Comparison of ENCODE assay signal across 8 mouse cellular contexts in the genomic region with DNA sequence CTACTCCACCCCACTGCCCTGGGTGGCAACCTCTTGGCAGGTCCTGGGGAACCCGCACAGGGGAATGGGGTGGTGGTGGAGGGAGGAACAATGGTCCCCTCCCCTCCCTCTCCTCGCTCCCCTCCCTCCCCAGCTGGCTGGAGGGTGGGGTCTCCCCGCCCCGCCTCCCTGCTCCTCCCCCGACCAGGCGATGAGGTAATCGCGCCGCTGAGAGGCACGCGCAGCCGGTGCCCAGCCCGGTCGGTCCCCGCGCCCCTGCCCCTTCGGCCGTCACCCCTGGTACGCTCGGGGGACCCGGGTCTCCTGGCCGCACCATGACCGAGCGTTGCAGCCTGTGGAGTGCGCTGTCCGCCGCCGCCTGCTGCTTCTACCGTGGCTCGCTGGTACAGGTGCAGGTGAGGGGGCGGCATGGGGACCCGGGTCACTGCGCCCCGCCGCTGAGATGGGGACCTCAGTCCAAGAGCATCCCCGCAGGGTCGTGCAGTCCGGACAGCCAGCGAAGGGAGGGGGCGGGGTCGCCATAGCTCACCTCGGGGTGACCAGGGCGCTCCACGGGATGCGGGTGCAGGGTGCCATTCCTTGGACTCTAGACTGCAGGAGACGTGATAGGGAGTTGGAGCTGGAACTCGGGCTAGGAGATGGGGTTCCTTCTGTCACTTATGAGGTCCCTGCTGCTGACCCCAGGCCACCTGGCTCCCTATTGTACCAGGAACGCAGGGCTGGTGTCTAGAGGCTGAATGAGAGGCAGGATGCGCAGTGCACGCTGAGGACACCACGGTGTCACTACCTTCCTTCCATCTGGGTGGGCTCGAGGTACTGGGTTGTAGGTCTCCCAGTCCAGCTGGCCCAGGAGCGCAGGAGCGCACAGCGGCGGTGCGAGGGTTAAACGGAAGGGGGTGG. TPM values are rescaled to one million over a fixed set of nuclear protein-coding genes. Genes with fewer than 3 reads are reported as not detected.
A peak's percentile ranks its signal among the peaks of the same experiment; 100 is the strongest.
DNase-seq lines count a peak whose midpoint lies in the region; ATAC-seq lines count a peak whose summit lies in the region.

No protein-coding gene starts in this region.

- peaks cover 36% of the 10 kb centered on the region for H3K4me1 ChIP-seq in forebrain, embryonic 12.5 days
- peaks cover 19% of the 10 kb centered on the region for H3K4me1 ChIP-seq in hindbrain, embryonic 16.5 days (ENCODE audit: control insufficient read depth, insufficient read depth, low read depth, low read length)
- peaks cover 13% of the 10 kb centered on the region for H3K4me1 ChIP-seq in liver, embryonic 13.5 days (replicated peaks)
- H3K4me1 ChIP-seq in neural tube, embryonic 12.5 days = peaks cover 21% of the 10 kb centered on the region

- H3K27me3 ChIP-seq in forebrain, embryonic 12.5 days = peaks cover 16% of the 10 kb centered on the region; the same call in 1 of the 2 replicates
- no peaks in the 10 kb centered on the region for H3K27me3 ChIP-seq in hindbrain, embryonic 16.5 days (replicated peaks; ENCODE audit: control insufficient read depth, insufficient read depth, low read length)
- H3K27me3 ChIP-seq in liver, embryonic 13.5 days = peaks cover 28% of the 10 kb centered on the region
- H3K27me3 ChIP-seq in neural tube, embryonic 12.5 days (replicated peaks) = 0 out of 2 replicates have a peak, but pooled peaks cover 3% of the 10 kb centered on the region

- WGBS in forebrain, embryonic 12.5 days = under 1% methylated on average over 53 of the region's 58 CpGs
- WGBS in hindbrain, embryonic 16.5 days = under 1% methylated on average over 56 of the region's 58 CpGs
- 33% methylated on average over 56 of the region's 58 CpGs for WGBS in liver, embryonic 13.5 days (ENCODE audit: insufficient replicate concordance)
- 2% methylated on average over 54 of the region's 58 CpGs for WGBS in neural tube, embryonic 12.5 days

- no peaks in the 10 kb centered on the region for H3K9me3 ChIP-seq in forebrain, embryonic 12.5 days
- no peaks in the 10 kb centered on the region for H3K9me3 ChIP-seq in hindbrain, embryonic 16.5 days (ENCODE audit: control insufficient read depth, low read length)
- no peaks in the 10 kb centered on the region for H3K9me3 ChIP-seq in liver, embryonic 13.5 days (replicated peaks)
- no peaks in the 10 kb centered on the region for H3K9me3 ChIP-seq in neural tube, embryonic 12.5 days

- H3K27ac ChIP-seq in forebrain, embryonic 12.5 days = peak overlapping the region; percentile 88
- peak overlapping the region; percentile 86 for H3K27ac ChIP-seq in hindbrain, embryonic 16.5 days (ENCODE audit: low read depth, low read length)
- no peak overlapping the region for H3K27ac ChIP-seq in liver, embryonic 13.5 days
- H3K27ac ChIP-seq in neural tube, embryonic 12.5 days = peak overlapping the region; percentile 83

- H3K4me3 ChIP-seq in forebrain, embryonic 12.5 days (replicated peaks) = peak overlapping the region; percentile 68
- peak overlapping the region; percentile 81 for H3K4me3 ChIP-seq in hindbrain, embryonic 16.5 days (ENCODE audit: low read length)
- H3K4me3 ChIP-seq in liver, embryonic 13.5 days (replicated peaks) = peak overlapping the region; percentile 40
- H3K4me3 ChIP-seq in neural tube, embryonic 12.5 days = peak overlapping the region; percentile 79

- peak overlapping the region; percentile 96 for H3K4me2 ChIP-seq in forebrain, embryonic 12.5 days
- H3K4me2 ChIP-seq in hindbrain, embryonic 16.5 days (ENCODE audit: low read length) = peak overlapping the region; percentile 64
- peak overlapping the region; percentile 61 for H3K4me2 ChIP-seq in liver, embryonic 13.5 days
- peak overlapping the region; percentile 97 for H3K4me2 ChIP-seq in neural tube, embryonic 12.5 days (replicated peaks)

- peaks cover 19% of the 10 kb centered on the region for H3K36me3 ChIP-seq in forebrain, embryonic 12.5 days (replicated peaks)
- H3K36me3 ChIP-seq in hindbrain, embryonic 16.5 days (ENCODE audit: control insufficient read depth, insufficient read depth, low read length) = peaks cover 13% of the 10 kb centered on the region
- H3K36me3 ChIP-seq in liver, embryonic 13.5 days = no peaks in the 10 kb centered on the region
- peaks cover 24% of the 10 kb centered on the region for H3K36me3 ChIP-seq in neural tube, embryonic 12.5 days

- ATAC-seq in forebrain, embryonic 12.5 days (ENCODE audit: low FRiP score) = peak; percentile 66
- peak; percentile 58 for ATAC-seq in hindbrain, embryonic 16.5 days
- ATAC-seq in liver, embryonic 13.5 days (ENCODE audit: low read depth) = 0 out of 2 replicates have a peak, but pooled peaks have one; percentile 32
- peak; percentile 61 for ATAC-seq in neural tube, embryonic 12.5 days (ENCODE audit: low FRiP score, low read depth)
- no peak for ATAC-seq in erythroid progenitor cell, adult 5-6 weeks (replicated peaks; ENCODE audit: low FRiP score, poor library complexity, severe bottlenecking)

- peak overlapping the region; percentile 77 for H3K9ac ChIP-seq in forebrain, embryonic 12.5 days
- H3K9ac ChIP-seq in hindbrain, embryonic 16.5 days (ENCODE audit: low read depth, low read length) = peak overlapping the region; percentile 90
- H3K9ac ChIP-seq in liver, embryonic 13.5 days = no peak overlapping the region
- H3K9ac ChIP-seq in neural tube, embryonic 12.5 days = peak overlapping the region; percentile 83

- peak; percentile 62 for DNase-seq in R1 (ENCODE audit: low read depth, low spot score)
- DNase-seq in brain, embryonic 18.5 days (ENCODE audit: low read depth, low spot score) = peak; percentile 54
- DNase-seq in liver, embryonic 13.5 days = no peak
- no peak for DNase-seq in gastrocnemius, postnatal 25 days

RNA-seq across cellular contexts. Expression of gene 6330409D20Rik, which starts 0.7 kb away (rescaled TPM):
- 1.9 and 2.1 TPM in 2 replicates for polyA plus RNA-seq in forebrain, embryonic 12.5 days (2016; fragmentation: Nextera tagmentation; extraction: Ambion mirVana)
- 2.6 and 3.4 TPM in 2 replicates for polyA plus RNA-seq in hindbrain, embryonic 16.5 days (2015; fragmentation: Nextera tagmentation; extraction: Ambion mirVana)
- polyA plus RNA-seq in liver, embryonic 13.5 days (2015; fragmentation: Nextera tagmentation; extraction: Ambion mirVana) = 0.15 TPM in 1 of 2 replicates, not detected in the other
- polyA plus RNA-seq in neural tube, embryonic 12.5 days (2016; fragmentation: Nextera tagmentation; extraction: Ambion mirVana) = 2.1 and 3.1 TPM in 2 replicates
- not detected in 2 replicates for total RNA-seq in erythroid progenitor cell, adult 5-6 weeks (2015; ENCODE audit: low replicate concordance)
- not detected in 2 replicates for total RNA-seq in erythroid progenitor cell, adult 5-6 weeks (2017; ENCODE audit: low replicate concordance)
- total RNA-seq in gastrocnemius, postnatal 25 days (2021) = not detected

RNA-seq across cellular contexts. Expression of gene Tor2a, which starts 15.5 kb away (rescaled TPM):
- 53.3 and 57.0 TPM in 2 replicates for polyA plus RNA-seq in forebrain, embryonic 12.5 days (2016; fragmentation: Nextera tagmentation; extraction: Ambion mirVana)
- polyA plus RNA-seq in hindbrain, embryonic 16.5 days (2015; fragmentation: Nextera tagmentation; extraction: Ambion mirVana) = 50.8 and 56.9 TPM in 2 replicates
- polyA plus RNA-seq in liver, embryonic 13.5 days (2015; fragmentation: Nextera tagmentation; extraction: Ambion mirVana) = 30.1 TPM in 2 replicates
- 55.5 and 56.1 TPM in 2 replicates for polyA plus RNA-seq in neural tube, embryonic 12.5 days (2016; fragmentation: Nextera tagmentation; extraction: Ambion mirVana)
- 2.9 and 4.2 TPM in 2 replicates for total RNA-seq in erythroid progenitor cell, adult 5-6 weeks (2015; ENCODE audit: low replicate concordance)
- 0.91 and 4.5 TPM in 2 replicates for total RNA-seq in erythroid progenitor cell, adult 5-6 weeks (2017; ENCODE audit: low replicate concordance)
- total RNA-seq in gastrocnemius, postnatal 25 days (2021) = 1 to 10 TPM; 4.9 to 5.7 TPM

RNA-seq across cellular contexts. Expression of gene Sh2d3c, which starts 20.7 kb away (rescaled TPM):
- 30.1 and 35.1 TPM in 2 replicates for polyA plus RNA-seq in forebrain, embryonic 12.5 days (2016; fragmentation: Nextera tagmentation; extraction: Ambion mirVana)
- polyA plus RNA-seq in hindbrain, embryonic 16.5 days (2015; fragmentation: Nextera tagmentation; extraction: Ambion mirVana) = 58.5 and 58.6 TPM in 2 replicates
- polyA plus RNA-seq in liver, embryonic 13.5 days (2015; fragmentation: Nextera tagmentation; extraction: Ambion mirVana) = 5.4 and 5.6 TPM in 2 replicates
- 41.8 and 45.1 TPM in 2 replicates for polyA plus RNA-seq in neural tube, embryonic 12.5 days (2016; fragmentation: Nextera tagmentation; extraction: Ambion mirVana)
- total RNA-seq in erythroid progenitor cell, adult 5-6 weeks (2015; ENCODE audit: low replicate concordance) = 8.6 and 10.5 TPM in 2 replicates
- 1.5 and 3.3 TPM in 2 replicates for total RNA-seq in erythroid progenitor cell, adult 5-6 weeks (2017; ENCODE audit: low replicate concordance)
- total RNA-seq in gastrocnemius, postnatal 25 days (2021) = 1 to 10 TPM; 4.2 to 8.4 TPM

RNA-seq across cellular contexts. Expression of gene Cdk9, which starts 28.6 kb away (rescaled TPM):
- polyA plus RNA-seq in forebrain, embryonic 12.5 days (2016; fragmentation: Nextera tagmentation; extraction: Ambion mirVana) = 105 and 110 TPM in 2 replicates
- 63.6 and 69.4 TPM in 2 replicates for polyA plus RNA-seq in hindbrain, embryonic 16.5 days (2015; fragmentation: Nextera tagmentation; extraction: Ambion mirVana)
- 60.4 TPM in 2 replicates for polyA plus RNA-seq in liver, embryonic 13.5 days (2015; fragmentation: Nextera tagmentation; extraction: Ambion mirVana)
- 97.8 and 103 TPM in 2 replicates for polyA plus RNA-seq in neural tube, embryonic 12.5 days (2016; fragmentation: Nextera tagmentation; extraction: Ambion mirVana)
- total RNA-seq in erythroid progenitor cell, adult 5-6 weeks (2015; ENCODE audit: low replicate concordance) = 17.2 and 33.9 TPM in 2 replicates
- 26.2 and 29.3 TPM in 2 replicates for total RNA-seq in erythroid progenitor cell, adult 5-6 weeks (2017; ENCODE audit: low replicate concordance)
- 10 to 100 TPM; 17.2 to 20.0 TPM for total RNA-seq in gastrocnemius, postnatal 25 days (2021)

RNA-seq across cellular contexts. Expression of gene Ttc16, which starts 33.9 kb away (rescaled TPM):
- polyA plus RNA-seq in forebrain, embryonic 12.5 days (2016; fragmentation: Nextera tagmentation; extraction: Ambion mirVana) = 0.46 and 0.67 TPM in 2 replicates
- polyA plus RNA-seq in hindbrain, embryonic 16.5 days (2015; fragmentation: Nextera tagmentation; extraction: Ambion mirVana) = 0.53 and 0.60 TPM in 2 replicates
- 0.07 and 0.13 TPM in 2 replicates for polyA plus RNA-seq in liver, embryonic 13.5 days (2015; fragmentation: Nextera tagmentation; extraction: Ambion mirVana)
- polyA plus RNA-seq in neural tube, embryonic 12.5 days (2016; fragmentation: Nextera tagmentation; extraction: Ambion mirVana) = 0.32 and 1.2 TPM in 2 replicates
- 1.3 TPM in 1 of 2 replicates, not detected in the other for total RNA-seq in erythroid progenitor cell, adult 5-6 weeks (2015; ENCODE audit: low replicate concordance)
- total RNA-seq in erythroid progenitor cell, adult 5-6 weeks (2017; ENCODE audit: low replicate concordance) = not detected in 2 replicates
- not detected for total RNA-seq in gastrocnemius, postnatal 25 days (2021)

Comparison
In these comparisons a context has a peak if more than half of its experiments do, and no peak if none do; other contexts are left out.
1. DNase-seq: peak in R1 (single experiment) and brain, embryonic 18.5 days (single experiment); none in liver, embryonic 13.5 days (single experiment) and gastrocnemius, postnatal 25 days (single experiment).
2. Peak in every context shown above with its lines, with median percentiles within 50 percentile points of each other: H3K4me2 ChIP-seq and H3K4me3 ChIP-seq.